Mouse (Mus musculus) forebrain, embryonic 16.5 days (tissue): Measurements from ENCODE around the gene Pnp2. TPM values are rescaled to one million over a fixed set of nuclear protein-coding genes. Genes with fewer than 3 reads are reported as not detected.
"Not testable (repeated sequence)": the region's sequence is repeated elsewhere in the genome, so short reads cannot be mapped to it uniquely, and the experiment has no call there.

Experiments
- ATAC-seq: fragments of 200-750 bp; cut with Nextera tagmentation; 2 replicates; pipeline ENCODE4 v1.8.0; 2017; ENCODE audit warnings: mild to moderate bottlenecking, moderate library complexity
- H3K27ac ChIP-seq: fragments of 300-500 bp; sonication (generic); 2 replicates; pipeline ENCODE4 v1.5.1; 2014; ENCODE audit warnings: low read length, control low read depth
- H3K27me3 ChIP-seq: fragments of 300-500 bp; sonication (generic); replicated peaks from 2 replicates; pipeline ENCODE4 v1.6.1; 2014; ENCODE audit warnings: low read length; ENCODE audit not compliant: control insufficient read depth, insufficient read depth
- H3K36me3 ChIP-seq: fragments of 300-500 bp; sonication (generic); 2 replicates; pipeline ENCODE4 v1.6.1; 2014; ENCODE audit not compliant: control insufficient read depth, insufficient read depth
- H3K4me1 ChIP-seq: fragments of 300-500 bp; sonication (generic); replicated peaks from 2 replicates; pipeline ENCODE4 v1.6.1; 2014; ENCODE audit warnings: low read length; ENCODE audit not compliant: control insufficient read depth, insufficient read depth
- H3K4me2 ChIP-seq: fragments of 300-500 bp; sonication (generic); 2 replicates; pipeline ENCODE4 v1.6.1; 2014; ENCODE audit warnings: mild to moderate bottlenecking, low read length, control low read depth
- H3K4me3 ChIP-seq: fragments of 300-500 bp; sonication (generic); replicated peaks from 2 replicates; pipeline ENCODE4 v1.5.1; 2014; ENCODE audit warnings: mild to moderate bottlenecking, low read length, control low read depth
- H3K9ac ChIP-seq: fragments of 300-500 bp; sonication (generic); replicated peaks from 2 replicates; pipeline ENCODE4 v1.6.1; 2014; ENCODE audit warnings: low read depth, low read length, control low read depth
- H3K9me3 ChIP-seq: fragments of 300-500 bp; sonication (generic); 2 replicates; pipeline ENCODE4 v1.6.1; 2016; ENCODE audit warnings: low read length; ENCODE audit not compliant: control insufficient read depth
- WGBS: fragments of 180-500 bp; shearing (Covaris S2); extraction: QIAGEN DNeasy Blood & Tissue Kit; methylation state at CpG from one replicate; pipeline ENCODE4 v1.1.7; 2014; 5-methylcytosine and 5-hydroxymethylcytosine counted together
- polyA plus RNA-seq: library from polyadenylated mRNA; unstranded; fragments of >200 nt; fragmentation: Nextera tagmentation; extraction: Ambion mirVana; gene quantifications from 2 replicates; pipeline ENCODE4 v1.2.1, GENCODE M21; 2015

The Pnp2 gene
- polyA plus RNA-seq, 1 experiment from 2014 or later: 0.63 TPM

- 87% methylated on average over 10 of the region's 10 CpGs for WGBS
- H3K4me2 ChIP-seq: no peak overlapping the region
- H3K9ac ChIP-seq: no peak overlapping the region
- ATAC-seq: no peak
- no peaks in the 10 kb centered on the region; the same call in 1 of the 2 replicates for H3K4me1 ChIP-seq
- H3K27ac ChIP-seq: no peak overlapping the region
- no peaks in the 10 kb centered on the region for H3K9me3 ChIP-seq
- H3K4me3 ChIP-seq: no peak overlapping the region
- H3K27me3 ChIP-seq: no peaks in the 10 kb centered on the region
- no peaks in the 10 kb centered on the region for H3K36me3 ChIP-seq
These were observed 305 bp upstream of the Pnp2 start for GRCm38 (mm10) chr14:50955487-50955886.

- ATAC-seq, H3K36me3 ChIP-seq, H3K9me3 ChIP-seq, H3K4me3 ChIP-seq, H3K9ac ChIP-seq, H3K27ac ChIP-seq, H3K4me2 ChIP-seq, H3K27me3 ChIP-seq, H3K4me1 ChIP-seq: not testable (repeated sequence)
- 75% methylated on average over 6 of the region's 6 CpGs for WGBS
These were observed 932 bp downstream of the Pnp2 start for GRCm38 (mm10) chr14:50956724-50957123.

- H3K36me3 ChIP-seq, H3K27ac ChIP-seq, H3K4me2 ChIP-seq, H3K4me3 ChIP-seq, H3K9ac ChIP-seq, ATAC-seq, H3K9me3 ChIP-seq, H3K27me3 ChIP-seq, H3K4me1 ChIP-seq: not testable (repeated sequence)
- 70% methylated on average over 3 of the region's 3 CpGs for WGBS
These were observed 1.4 kb downstream of the Pnp2 start for GRCm38 (mm10) chr14:50957146-50957545.

GRCm38 (mm10) chr14:50958289-50958995 is 2.6 kb downstream of the Pnp2 start:
- 87% methylated on average over 5 of the region's 5 CpGs for WGBS
- not testable (repeated sequence) for H3K27ac ChIP-seq, H3K4me3 ChIP-seq, ATAC-seq, H3K27me3 ChIP-seq, H3K36me3 ChIP-seq, H3K9ac ChIP-seq, H3K9me3 ChIP-seq, H3K4me2 ChIP-seq, H3K4me1 ChIP-seq

GRCm38 (mm10) chr14:50968216-50968980 is 12.6 kb downstream of the Pnp2 start:
- WGBS: 73% methylated on average over 5 of the region's 5 CpGs
- peaks cover 6% of the 10 kb centered on the region; the same call in 1 of the 2 replicates for H3K4me1 ChIP-seq

GRCm38 (mm10) chr14:50969041-50969440 is 13.2 kb downstream of the Pnp2 start:
- ATAC-seq: peak; percentile 59

More at GRCm38 (mm10) chr14:50968216-50968980, 12.6 kb downstream of the Pnp2 start:
- Histone ChIP-seq H3K27me3 (no peaks in the 10 kb centered on the region), H3K4me2 (no peak overlapping the region), H3K4me3 (no peak overlapping the region), H3K27ac (no peak overlapping the region), H3K9me3 (no peaks in the 10 kb centered on the region), H3K36me3 (no peaks in the 10 kb centered on the region), H3K9ac (no peak overlapping the region)
- no peak for ATAC-seq

GRCm38 (mm10) chr14:50969558-50970544 is 14.1 kb downstream of the Pnp2 start:
- Histone ChIP-seq H3K27me3 (no peaks in the 10 kb centered on the region), H3K27ac (no peak overlapping the region), H3K36me3 (no peaks in the 10 kb centered on the region), H3K9ac (no peak overlapping the region), H3K4me2 (0 out of 2 replicates have a peak overlapping the region, but pooled peaks have one; percentile 1), H3K9me3 (no peaks in the 10 kb centered on the region), H3K4me3 (no peak overlapping the region), H3K4me1 (peaks cover 6% of the 10 kb centered on the region; the same call in 1 of the 2 replicates)
- ATAC-seq: peak; percentile 83
- WGBS: 7% methylated on average over 12 of the region's 12 CpGs

More at GRCm38 (mm10) chr14:50969041-50969440, 13.2 kb downstream of the Pnp2 start:
- Histone ChIP-seq H3K9me3 (no peaks in the 10 kb centered on the region), H3K4me2 (no peak overlapping the region), H3K4me1 (peaks cover 6% of the 10 kb centered on the region; the same call in 1 of the 2 replicates), H3K9ac (no peak overlapping the region), H3K4me3 (no peak overlapping the region), H3K27me3 (no peaks in the 10 kb centered on the region), H3K27ac (no peak overlapping the region), H3K36me3 (no peaks in the 10 kb centered on the region)
- WGBS: 0% methylated on average over 1 of the region's 1 CpGs

- H3K4me2 ChIP-seq: no peak overlapping the region
- ATAC-seq: no peak
- no peaks in the 10 kb centered on the region for H3K9me3 ChIP-seq
- no peak overlapping the region for H3K4me3 ChIP-seq
- peaks cover 6% of the 10 kb centered on the region; the same call in 1 of the 2 replicates for H3K4me1 ChIP-seq
- WGBS: 82% methylated on average over 1 of the region's 1 CpGs
- H3K36me3 ChIP-seq: no peaks in the 10 kb centered on the region
- H3K27ac ChIP-seq: no peak overlapping the region
- no peaks in the 10 kb centered on the region for H3K27me3 ChIP-seq
- no peak overlapping the region for H3K9ac ChIP-seq
These were observed 15.0 kb downstream of the Pnp2 start for GRCm38 (mm10) chr14:50970822-50971221.
